Mouse (Mus musculus) liver, postnatal 0 days (tissue): Measurements from ENCODE around the gene Zfp1.

ENCODE experiments used
- CTCF ChIP-seq: sonication (generic); IDR thresholded peaks from 2 replicates; pipeline ENCODE4 v1.5.1; 2016; ENCODE audit warnings: antibody characterized with exemption, low read depth
- EP300 ChIP-seq: IDR thresholded peaks from 2 replicates; pipeline ENCODE4 v1.6.1; 2016; ENCODE audit warnings: antibody characterized with exemption, low read depth, mild to moderate bottlenecking

DNA sequence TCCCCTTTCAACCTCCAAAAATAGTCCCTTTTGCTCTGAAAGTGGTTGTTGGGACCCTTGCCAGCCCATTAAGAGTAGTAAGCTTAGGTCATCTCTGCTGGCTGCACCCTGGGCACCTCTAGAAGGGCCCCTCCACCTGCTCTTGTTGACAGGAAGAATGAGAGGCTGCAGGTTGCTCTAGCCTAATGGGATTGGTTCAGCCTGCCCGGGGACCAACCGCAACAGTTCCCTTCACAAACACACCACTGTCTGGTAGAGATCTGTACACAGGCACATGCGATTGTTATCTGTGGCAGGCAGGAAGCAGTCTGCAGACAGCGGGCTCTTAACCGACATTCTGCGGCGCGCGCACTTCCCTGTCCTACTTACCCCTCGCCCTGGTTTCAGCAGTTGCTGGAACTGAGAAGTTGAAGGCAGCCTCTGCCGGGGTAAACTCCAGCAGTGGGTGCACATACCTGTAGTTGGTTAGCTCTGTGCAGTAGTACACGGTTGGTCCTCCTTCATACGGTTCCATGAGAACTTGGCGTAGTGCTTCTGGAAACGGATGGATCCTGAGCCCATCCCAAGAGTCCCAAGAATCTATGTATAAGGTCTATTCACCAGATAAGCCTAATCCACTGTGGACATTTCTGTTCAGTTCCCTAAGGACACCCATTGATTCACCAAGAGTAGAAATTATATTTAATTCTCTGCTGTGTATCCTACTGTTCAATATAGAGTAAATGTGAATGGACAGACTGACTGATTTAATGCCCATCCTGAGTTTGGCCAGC is 47.3 kb upstream of the Zfp1 start:
- no peak for TF ChIP-seq CTCF
- TF ChIP-seq EP300: peak; percentile 87
